Mouse (Mus musculus): Measurements from ENCODE around the gene Mettl7a2.
"Not testable (repeated sequence)": the region's sequence is repeated elsewhere in the genome, so short reads cannot be mapped to it uniquely, and the experiment has no call there.

Gene Mettl7a2

DNA sequence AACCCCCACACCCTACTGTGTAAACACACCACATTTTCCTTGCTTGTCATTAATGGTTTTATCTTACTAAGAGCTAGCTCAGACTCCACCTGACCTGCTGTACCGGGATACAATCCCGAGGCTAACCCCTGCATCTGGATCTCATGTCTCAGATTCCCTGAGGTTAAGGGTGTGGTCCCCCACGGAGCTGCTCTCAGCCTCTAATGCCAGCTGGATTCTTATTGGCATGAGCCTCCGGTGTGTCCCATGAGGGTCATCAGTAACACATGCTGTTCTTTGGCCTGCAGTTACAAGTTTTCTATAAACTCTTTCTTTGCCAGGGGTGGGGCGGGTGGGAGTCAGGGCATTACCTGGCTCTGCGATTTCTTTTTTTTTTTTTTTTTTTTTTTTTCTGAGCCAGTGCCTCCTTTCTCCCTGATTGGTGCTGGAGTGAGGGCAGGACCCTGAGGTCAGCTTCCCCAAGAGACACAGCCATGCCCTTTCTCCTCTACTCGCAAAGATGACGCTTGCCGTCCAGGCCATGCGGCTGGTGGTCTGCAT is at the start of gene Mettl7a2, which contains the start of gene Methig1:
TSS of gene Mettl7a2 (plus strand) at position 490 of the 540 bp plus-strand sequence.
TSS of gene Methig1 (plus strand) at position 439 of the 540 bp plus-strand sequence.
- no peak for DNase-seq

- no peak for DNase-seq
These were observed 49.5 kb upstream of the Mettl7a2 start for GRCm38 (mm10) chr15:100303428-100304018.

DNA sequence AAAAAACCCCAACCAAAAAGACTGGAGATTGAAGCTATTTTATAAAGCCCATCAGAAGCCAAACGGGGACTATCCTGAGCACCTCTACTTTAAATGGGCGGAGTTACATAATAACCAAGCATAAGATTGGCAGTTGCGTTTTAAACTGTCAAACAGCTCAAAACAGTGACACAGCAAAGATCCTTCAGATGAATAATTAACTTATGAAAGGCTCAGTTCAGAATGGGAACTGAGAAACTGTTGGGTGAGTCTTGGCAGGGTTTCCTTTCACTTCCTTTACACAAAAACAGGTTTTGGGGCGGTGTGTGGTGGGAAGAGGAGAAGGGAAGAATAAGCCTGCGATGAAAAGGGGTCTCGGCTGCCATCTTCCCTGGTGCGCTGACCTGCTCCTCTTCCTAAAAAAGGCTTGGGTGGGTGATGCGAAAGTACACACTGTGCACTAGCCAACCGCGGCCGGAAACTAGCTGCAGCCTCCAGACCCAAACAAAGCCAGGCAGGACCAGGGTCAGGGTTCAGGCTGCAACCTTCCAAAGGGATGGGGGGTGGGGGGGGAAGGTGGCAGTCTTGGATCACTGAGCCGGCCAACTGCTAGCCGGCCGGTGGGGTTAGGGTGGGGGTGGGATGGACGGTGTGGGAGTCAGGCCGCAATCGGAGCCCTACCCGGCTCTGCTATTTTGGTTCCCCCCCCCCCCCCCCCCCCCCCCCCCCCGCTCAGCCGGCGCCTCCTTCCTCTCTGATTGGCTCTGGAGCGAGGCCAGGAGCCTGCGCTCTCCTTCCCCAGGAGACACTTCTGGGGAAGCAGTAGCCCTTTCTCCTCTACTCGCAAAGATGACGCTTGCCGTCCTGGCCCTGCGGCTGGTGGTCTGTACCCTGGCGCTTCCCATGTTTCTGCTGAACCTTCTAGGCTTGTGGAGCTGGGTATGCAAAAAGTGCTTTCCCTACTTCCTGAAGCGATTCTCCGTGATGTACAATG is 48.7 kb upstream of the Mettl7a2 start, which contains the start of gene Mettl7a1:
TSS of gene Mettl7a1 (plus strand) at position 122 of the 973 bp plus-strand sequence.
- DNase-seq: peak; percentile 89

- DNase-seq: no peak
These were observed 46.8 kb upstream of the Mettl7a2 start for GRCm38 (mm10) chr15:100306201-100306600.

- peak; percentile 59 for DNase-seq
These were observed 45.4 kb upstream of the Mettl7a2 start for GRCm38 (mm10) chr15:100307438-100308096.

GRCm38 (mm10) chr15:100312346-100312745 is 40.7 kb upstream of the Mettl7a2 start:
- no peak for DNase-seq

DNA sequence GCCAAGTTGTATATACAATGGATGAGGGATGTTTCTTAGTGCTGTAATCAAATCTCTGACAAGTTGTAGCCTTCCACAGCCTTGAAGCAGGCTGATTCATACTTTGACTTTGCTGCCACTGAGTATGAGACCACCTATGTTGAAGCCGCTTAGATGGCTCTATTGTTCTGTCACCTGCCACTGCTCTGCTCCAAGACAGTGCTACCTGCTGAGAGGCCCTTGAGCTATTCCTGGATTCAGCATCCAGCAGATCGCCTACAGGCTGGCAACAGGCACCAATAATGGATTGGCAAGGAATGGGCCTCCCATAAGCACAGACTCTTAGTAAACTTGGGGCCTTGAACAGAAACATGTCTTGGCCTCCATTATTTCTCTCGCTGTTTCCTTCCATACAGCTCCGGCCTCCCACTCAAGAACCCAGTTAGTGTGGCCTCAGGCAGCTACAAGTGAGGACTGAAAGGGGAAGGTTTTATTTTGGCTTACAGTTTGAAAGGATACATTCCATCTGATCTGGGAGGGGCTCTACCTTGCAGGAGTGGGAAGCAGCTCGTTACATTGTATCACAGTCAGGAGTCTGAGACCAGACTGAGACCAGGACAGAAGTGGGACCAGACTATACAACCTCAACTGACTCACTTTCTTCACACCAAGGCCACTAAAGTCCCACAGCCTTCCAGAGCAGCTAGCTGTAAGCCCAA is 38.4 kb upstream of the Mettl7a2 start:
- DNase-seq: no peak

DNA sequence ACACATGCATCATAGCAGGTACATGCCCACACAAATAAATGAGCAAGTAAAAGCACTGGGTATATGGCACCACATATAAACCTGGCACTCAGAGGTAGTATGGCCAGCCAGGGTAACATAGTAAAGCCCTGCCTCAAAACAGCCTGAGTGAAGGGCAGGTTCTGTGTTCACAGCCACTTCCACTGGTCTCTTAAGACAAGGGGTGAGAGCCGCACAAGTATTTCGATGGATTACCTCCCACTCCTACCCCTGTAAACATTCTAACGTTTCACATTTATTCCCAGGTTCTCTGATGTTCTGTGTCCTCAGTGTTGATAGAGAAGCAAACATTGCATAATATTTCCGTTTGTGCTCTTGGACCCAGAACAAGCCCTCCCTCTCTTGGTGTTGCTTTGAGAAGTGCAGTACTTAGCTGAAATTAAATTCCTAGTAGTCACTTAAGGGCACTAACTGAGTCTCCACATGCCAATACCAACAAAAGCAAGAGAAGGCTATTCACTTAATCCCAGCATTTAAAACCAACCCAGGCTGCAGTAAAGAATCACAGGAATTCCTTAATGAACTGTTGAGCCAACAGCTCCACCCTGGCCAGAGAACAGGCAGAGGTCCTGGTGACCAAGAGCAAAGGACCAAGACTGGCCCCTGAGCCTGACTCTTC is 34.9 kb upstream of the Mettl7a2 start:
- peak; percentile 72 for DNase-seq

DNA sequence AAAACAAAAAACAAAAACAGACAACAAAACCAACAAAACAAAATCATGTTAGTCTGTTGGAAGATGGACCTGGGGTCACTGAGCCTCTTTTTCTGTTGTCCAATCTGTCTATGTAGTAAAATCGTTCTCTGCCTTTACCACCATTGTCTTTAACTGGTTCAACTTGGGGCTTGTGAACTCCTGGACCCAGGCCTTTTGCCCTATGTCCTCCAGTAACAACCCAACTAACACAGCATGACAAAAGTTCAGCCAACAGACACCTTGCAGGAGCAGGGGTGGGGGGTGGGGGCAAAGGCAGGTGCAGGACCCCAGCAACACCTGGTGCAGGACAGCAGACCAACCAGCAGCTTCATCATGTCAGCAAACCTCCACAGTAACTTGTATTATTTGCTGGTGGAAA is 33.1 kb upstream of the Mettl7a2 start:
- DNase-seq: no peak

GRCm38 (mm10) chr15:100320295-100320905 is 32.6 kb upstream of the Mettl7a2 start:
- DNase-seq: peak; percentile 32

DNA sequence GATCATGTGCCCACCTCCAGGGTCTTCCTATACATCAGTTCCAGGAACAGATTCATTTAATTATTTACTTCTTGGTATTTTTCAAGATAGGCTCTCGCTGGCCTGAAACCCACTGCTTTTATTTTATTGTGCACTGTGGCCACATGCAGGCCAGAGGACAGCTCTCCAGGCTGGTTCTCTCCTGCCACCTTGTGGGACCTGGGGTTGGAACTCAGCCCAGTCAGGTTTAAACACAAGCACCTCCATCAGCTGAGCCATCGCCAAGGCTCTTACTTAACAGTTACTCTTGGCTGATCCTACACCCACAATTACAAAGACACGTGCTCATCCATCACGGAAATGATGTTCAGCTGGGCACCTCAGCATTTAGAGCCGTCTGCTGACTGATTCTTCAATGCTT is 31.9 kb upstream of the Mettl7a2 start:
- peak; percentile 77 for DNase-seq

- DNase-seq: no peak
These were observed 28.9 kb upstream of the Mettl7a2 start for GRCm38 (mm10) chr15:100324021-100324591.

DNA sequence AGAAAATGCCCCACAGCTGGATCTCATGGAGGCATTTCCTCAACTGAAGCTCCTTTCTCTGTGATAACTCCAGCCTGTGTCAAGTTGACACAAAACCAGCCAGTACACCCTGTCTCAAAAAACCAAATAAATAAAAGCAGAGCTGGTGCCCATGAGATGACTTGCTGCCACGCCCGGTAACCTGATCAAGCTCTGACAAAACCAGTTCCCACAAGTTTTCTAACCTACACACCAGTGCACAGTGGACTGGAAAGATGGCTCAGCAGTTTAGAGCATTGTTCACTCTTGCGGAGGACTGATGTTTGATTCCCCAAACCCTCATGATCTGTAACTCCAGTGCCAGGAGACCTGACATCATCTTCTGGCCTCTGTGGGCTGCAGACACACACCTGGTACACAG is 27.8 kb upstream of the Mettl7a2 start:
- no peak for DNase-seq

- DNase-seq: peak; percentile 29
These were observed 24.9 kb upstream of the Mettl7a2 start for GRCm38 (mm10) chr15:100328089-100328488.

- not testable (repeated sequence) for DNase-seq
These were observed 23.7 kb upstream of the Mettl7a2 start for GRCm38 (mm10) chr15:100329336-100329735.

- no peak for DNase-seq
These were observed 22.3 kb upstream of the Mettl7a2 start for GRCm38 (mm10) chr15:100330739-100331138.

GRCm38 (mm10) chr15:100332077-100332961 is 20.7 kb upstream of the Mettl7a2 start:
- peak; percentile 34 for DNase-seq

- DNase-seq: no peak
These were observed 18.4 kb upstream of the Mettl7a2 start, which contains the start of gene Mettl7a3 for GRCm38 (mm10) chr15:100334629-100335028. Gene Mettl7a3 (plus strand): TSS chr15:100334929.

- DNase-seq: not testable (repeated sequence)
These were observed 15.7 kb upstream of the Mettl7a2 start for GRCm38 (mm10) chr15:100337328-100337727.

GRCm38 (mm10) chr15:100337847-100338246 is 15.2 kb upstream of the Mettl7a2 start:
- peak; percentile 81 for DNase-seq
